Mouse (Mus musculus): ENCODE data around the gene Kdm4a.

Gene Kdm4a

DNA sequence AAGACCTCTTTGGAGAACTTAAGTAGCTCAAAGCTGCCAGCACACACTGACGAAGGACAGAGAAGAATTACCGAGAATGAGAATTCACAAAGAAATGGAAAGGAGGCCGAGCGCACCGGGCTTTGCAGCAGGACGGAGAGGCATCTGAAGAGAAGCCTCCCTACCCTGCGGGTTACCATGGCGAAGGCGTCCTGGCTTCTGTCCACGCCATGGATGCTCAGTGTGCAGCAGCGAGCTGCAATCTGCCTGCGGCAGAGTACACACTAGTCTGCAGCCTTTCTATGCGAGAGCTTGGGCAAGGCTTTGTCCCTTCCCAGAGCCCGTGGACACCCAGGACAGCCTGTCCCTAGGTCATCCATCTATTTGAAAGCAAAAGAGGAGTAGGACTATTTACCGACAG is 23.3 kb downstream of the Kdm4a start:
- DNase-seq (ENCODE audit: low read depth in 1 of 2, low spot score in 2 of 2), result no peak

- no peak for DNase-seq (ENCODE audit: low read depth in 1 of 2, low spot score in 2 of 2)
Observed at GRCm38 (mm10) chr4:118154889-118155288, 25.0 kb downstream of the Kdm4a start.

DNA sequence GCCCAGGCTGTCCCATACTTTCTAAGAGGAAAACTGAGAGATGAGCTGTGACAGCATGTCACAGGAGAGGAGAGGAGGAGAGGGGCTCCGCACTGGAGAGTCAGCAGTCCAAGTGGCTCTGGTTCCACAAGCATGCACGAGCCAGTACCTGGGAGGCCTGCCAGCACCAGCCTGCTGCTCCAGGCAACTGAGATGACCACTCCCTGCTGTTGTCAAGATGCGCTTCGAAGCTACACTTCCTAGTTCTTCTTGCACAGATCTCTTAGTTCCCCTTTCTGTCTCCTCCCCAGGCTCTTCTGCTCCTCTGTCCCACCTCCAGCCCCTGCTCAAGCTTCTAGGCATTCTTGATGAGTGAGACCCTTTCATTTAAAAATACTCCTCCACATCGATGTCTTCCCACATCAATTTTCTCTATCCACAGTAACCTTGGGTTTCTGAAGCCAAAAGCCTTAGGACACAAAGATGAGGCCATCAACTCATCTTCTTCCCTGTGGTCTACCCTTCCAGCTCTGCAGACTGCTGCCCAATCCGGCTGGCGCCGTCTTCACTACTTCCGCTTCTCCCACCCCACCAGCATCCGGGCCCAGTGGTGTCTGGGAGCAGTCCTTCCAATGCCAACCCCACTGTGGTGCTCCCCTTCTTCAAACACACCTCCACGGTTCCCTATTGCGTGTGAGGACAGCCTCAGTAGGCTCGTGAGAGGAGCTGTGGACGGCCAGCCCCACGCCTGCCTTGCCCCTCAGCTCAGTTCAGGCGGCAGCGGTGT is 27.6 kb downstream of the Kdm4a start:
- peak; percentile 16 to 28 for DNase-seq (ENCODE audit: low read depth in 1 of 2, low spot score in 2 of 2)

DNA sequence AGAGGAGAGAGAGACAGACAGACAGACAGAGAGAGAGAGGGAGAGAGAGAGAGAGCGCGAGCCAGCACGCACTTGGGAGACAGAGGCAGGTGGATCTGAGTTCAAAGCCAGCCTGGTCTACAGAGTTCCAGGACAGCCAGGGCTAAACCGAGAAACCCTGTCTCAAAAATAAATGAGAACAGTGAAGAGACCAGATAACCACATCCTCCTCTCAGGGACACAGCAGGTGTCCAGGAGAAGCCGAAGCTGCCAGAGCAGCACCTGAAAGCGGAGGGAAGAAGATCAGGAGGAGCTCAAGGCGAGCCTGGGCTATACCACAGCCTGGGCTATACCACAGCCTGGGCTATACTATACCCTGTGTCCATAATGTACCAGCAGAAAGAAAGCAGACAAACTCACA is 29.0 kb downstream of the Kdm4a start:
- no peak for DNase-seq (ENCODE audit: low read depth in 1 of 2, low spot score in 2 of 2)

DNA sequence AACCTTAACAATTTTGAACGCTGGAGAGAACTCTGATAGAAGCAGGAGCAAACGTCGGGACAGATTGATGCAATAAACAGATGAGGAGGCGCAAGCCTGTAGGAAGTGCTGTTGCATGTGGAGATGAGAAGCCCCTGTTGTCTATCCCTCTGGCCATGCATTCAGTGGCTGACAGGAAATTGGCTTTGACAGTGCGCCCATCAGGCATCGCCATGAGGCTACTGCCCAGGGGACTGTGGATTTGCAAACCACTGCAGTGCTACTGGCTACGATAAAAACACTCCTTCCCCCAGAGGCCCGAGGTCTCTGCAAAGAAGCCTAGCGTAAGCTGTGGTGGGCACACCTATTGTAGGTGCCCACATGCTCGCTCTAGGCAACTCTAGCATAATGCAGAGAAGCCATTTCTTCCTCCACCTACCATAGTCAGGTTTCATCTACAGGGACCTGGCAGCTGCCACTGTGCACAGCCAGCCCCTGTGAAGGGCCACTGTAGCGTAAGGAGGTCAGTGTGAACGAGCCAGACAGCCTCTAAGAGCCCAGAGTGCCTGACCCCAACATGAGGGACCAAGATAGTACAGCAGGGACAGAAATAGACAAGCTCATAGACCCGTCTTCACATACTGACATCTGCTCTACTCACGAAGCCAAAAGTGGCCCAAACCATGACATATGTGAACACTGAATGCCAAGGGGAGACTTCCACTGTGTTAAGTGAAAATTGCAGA is 29.7 kb downstream of the Kdm4a start:
- DNase-seq (ENCODE audit: low read depth in 1 of 2, low spot score in 2 of 2), result no peak

- DNase-seq (ENCODE audit: low read depth in 1 of 2, low spot score in 2 of 2), result no peak
Observed at GRCm38 (mm10) chr4:118149055-118149576, 30.7 kb downstream of the Kdm4a start.

DNA sequence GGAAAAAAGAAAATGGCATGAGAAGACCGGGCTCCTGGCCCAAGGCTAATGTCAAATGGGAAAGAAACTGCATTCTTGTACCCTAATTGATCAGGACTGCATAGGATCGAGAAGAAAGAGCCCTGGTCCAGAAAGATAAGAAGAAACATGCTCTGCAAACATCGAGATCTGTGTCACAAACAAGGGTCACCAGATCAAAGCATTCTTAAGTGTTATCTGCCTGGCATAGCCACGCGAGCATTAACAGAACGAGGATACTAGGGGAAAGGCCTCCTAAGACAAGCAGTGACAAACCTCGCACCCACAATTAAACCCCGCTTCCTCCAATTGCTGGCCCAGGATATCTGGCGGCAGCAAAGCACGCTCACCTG is 31.5 kb downstream of the Kdm4a start:
- DNase-seq (ENCODE audit: low read depth in 1 of 2, low spot score in 2 of 2), result no peak

- no peak for DNase-seq (ENCODE audit: low read depth in 1 of 2, low spot score in 2 of 2)
Observed at GRCm38 (mm10) chr4:118147547-118148316, 32.1 kb downstream of the Kdm4a start.

GRCm38 (mm10) chr4:118147090-118147489 is 32.8 kb downstream of the Kdm4a start:
- DNase-seq (ENCODE audit: low read depth in 1 of 2, low spot score in 2 of 2), result no peak

- DNase-seq (ENCODE audit: low read depth in 1 of 2, low spot score in 2 of 2), result peak; percentile 53 to 57
Observed at GRCm38 (mm10) chr4:118144324-118144723, 35.5 kb downstream of the Kdm4a start.

DNA sequence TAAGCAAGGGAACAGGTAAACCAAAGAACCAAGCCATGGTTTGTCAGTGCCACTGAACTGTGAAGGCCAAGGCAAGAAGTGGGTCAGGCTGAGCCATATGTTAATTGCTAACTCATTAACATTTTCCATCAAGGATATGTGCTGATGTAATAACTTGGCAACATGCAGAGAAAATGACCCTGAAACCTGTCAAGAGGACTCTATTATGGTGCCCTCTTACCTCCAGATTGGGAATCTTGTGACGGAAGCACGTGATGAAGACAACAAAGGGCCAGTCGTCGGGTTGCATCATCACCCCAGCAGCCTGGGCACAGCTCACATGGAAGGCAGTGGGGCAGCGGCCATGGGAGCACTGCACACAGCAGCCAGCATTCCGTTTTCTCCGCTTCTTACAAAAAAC is 36.2 kb downstream of the Kdm4a start:
- DNase-seq (ENCODE audit: low read depth in 1 of 2, low spot score in 2 of 2), result no peak

DNA sequence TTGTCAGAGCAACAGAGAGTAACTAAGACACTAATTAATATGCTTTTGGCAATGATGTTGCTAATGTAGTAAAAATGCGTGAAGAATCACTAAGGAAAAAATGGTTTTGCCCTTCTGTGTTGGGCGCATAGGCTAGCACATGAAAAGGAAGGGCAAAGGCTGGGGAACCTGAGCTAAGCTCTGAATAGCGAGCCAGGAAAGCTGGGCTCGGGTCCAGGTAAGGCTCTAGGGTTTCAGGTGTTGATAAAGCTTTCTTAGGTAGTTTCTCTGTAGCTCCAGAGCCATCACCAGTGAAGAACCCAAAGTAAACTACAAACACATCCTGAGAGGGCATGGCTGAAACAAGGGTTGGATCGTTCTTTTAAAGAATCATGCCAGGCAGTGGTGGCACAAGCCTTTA is 38.3 kb downstream of the Kdm4a start:
- DNase-seq (ENCODE audit: low read depth in 1 of 2, low spot score in 2 of 2), result no peak

DNA sequence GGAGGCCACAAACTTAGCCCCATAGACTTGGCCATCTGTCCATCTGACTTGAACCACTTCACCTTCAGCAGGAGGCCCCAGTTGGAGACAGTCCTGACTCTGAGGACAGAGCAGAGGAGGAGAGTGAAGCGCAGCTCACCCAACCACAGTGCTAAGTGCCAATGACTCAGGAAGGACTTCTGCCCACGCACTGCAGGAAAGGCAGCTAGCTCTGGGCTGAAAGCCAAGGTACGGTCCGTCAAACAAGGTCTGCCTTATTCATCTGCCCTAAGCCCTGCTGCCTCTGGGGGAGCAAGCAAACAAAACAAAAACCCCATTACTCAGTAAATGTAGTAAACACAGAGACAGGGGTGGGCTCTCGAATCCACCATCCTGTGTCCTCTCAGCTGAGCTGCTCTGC is 41.0 kb downstream of the Kdm4a start:
- no peak for DNase-seq (ENCODE audit: low read depth in 1 of 2, low spot score in 2 of 2)

DNA sequence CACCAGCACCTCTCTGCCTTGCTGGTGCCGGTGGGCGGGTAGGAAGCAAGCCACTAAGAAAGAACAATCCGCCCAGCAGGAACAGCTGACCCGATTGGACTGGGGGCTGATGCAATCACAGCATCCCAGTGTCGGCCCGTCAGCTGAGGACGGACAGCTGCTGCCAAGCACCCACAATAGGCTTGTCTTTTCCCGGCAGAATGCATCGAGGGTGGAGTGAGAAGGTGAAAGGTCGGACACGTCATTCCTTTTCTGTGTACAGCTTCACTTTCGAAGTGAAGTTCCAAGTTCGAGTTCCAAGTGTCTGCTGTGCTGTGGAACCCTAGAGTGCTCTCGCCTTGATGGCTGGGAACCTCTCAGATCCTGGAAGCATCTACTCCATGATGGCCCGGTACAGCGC is 42.0 kb downstream of the Kdm4a start:
- no peak for DNase-seq (ENCODE audit: low read depth in 1 of 2, low spot score in 2 of 2)

DNA sequence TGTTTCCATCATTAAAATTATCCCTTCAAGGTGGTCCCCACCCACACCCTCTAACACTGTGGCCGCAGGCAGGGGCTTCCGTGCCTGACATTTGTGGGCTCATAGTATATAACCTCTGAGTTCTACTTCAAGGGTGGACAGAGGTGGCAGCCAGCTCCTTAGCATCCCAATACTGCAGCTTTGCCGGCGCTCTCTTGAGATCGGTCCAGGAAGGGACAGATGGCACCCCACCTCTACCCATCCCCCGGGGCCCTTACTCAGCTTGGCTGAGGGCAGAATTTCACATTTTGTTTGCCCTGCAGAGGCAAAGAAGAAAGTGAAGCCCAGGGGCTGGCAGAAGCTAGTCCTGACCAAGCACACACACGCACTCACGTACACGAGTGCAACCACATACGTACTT is 42.5 kb downstream of the Kdm4a start:
- DNase-seq (ENCODE audit: low read depth in 1 of 2, low spot score in 2 of 2), result no peak

DNA sequence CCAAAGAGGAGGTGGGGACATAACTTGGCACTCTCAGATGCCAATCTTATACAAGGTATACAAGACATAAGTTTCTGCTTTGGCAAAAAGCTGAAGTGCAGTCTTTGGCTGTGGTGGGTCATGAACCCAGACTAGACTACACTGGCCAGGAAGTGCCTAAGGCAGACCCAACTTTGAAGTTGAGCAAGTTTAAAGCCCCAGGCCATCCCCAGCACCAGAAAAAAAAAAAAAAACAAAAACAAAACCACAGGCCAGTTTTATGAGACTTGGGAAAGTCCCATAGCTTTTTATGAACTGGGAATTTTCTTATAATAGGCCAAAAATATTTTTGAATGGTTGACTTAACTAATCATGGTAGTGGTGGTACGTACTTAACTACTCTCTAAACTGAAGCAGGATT is 44.4 kb downstream of the Kdm4a start:
- no peak for DNase-seq (ENCODE audit: low read depth in 1 of 2, low spot score in 2 of 2)

GRCm38 (mm10) chr4:118134485-118135365 is 45.1 kb downstream of the Kdm4a start, which contains the start of gene St3gal3:
TSS of gene St3gal3 (minus strand) at chr4:118134914.
- DNase-seq (ENCODE audit: low read depth in 1 of 2, low spot score in 2 of 2), result peak; percentile 50 to 62

- no peak for DNase-seq (ENCODE audit: low read depth in 1 of 2, low spot score in 2 of 2)
Observed at GRCm38 (mm10) chr4:118131329-118131728, 48.5 kb downstream of the Kdm4a start.

DNA sequence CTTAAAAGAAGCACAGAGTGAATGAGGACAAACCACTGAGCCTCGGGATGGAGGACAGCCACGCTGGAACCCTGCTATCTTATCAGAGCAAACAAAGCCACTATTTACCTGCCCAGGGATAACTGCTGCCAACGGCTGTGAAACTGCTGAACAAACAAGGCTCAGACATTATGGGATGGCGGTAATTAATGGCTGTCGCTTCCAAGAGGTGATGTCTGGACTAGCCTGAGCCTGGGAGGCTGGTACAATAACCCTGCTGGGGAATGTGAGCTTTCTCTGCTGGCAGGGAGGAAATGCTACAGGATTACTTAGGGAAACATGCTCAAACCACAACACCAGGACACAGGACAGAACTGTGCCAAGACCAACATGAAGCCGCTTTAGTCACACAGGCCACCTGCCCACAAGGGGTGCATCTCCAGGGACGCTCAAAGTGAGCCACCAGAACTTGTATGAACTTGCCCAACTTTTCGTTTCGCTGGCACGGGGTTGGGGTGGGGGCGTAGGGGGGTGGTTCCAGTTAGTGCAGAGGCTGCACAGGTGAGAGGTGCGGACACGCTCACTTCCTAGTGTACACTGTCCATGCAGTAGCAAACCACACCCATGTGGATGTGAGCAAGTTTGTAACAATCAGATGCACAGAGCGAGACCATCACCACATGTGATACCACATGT is 56.7 kb downstream of the Kdm4a start:
- no peak for DNase-seq (ENCODE audit: low read depth in 1 of 2, low spot score in 2 of 2)

- DNase-seq (ENCODE audit: low read depth in 1 of 2, low spot score in 2 of 2), result no peak
Observed at GRCm38 (mm10) chr4:118122078-118122477, 57.8 kb downstream of the Kdm4a start.

Data from monocyte, adult 2 months (primary cell).